Mouse (Mus musculus): ENCODE measurements around the gene Zc3h12c.

Zc3h12c gene

DNA sequence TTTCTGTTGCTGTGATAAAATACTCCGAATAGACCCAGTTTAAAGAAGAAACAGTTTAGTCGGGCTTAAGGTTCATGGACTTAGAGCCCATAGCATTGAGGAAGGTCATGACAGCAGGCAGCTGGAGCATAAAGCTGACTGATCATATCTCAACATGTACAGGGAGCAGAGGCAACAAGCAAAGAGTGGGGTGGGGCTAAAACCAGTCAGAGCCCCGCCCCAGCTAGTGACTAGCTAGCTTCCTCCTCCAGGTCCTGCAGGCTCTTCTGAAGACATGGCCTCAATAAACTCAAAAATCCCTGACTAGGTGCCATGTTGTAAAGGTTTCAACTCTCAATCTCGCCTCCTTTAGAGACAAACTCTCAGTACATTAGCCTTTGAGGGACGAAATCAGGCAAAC is 25.5 kb upstream of the Zc3h12c start:
- Histone ChIP-seq H3K9me3 (ENCODE audit: low read length) (no peaks in the 10 kb centered on the region), H3K4me3 (replicated peaks; ENCODE audit: low read length) (no peak overlapping the region), H3K4me1 (replicated peaks; ENCODE audit: low read depth, low read length) (no peaks in the 10 kb centered on the region), H3K27me3 (ENCODE audit: insufficient read depth, low read length) (0 out of 2 replicates have a peak, but pooled peaks cover 2% of the 10 kb centered on the region), H3K36me3 (ENCODE audit: insufficient read depth, low read length) (no peaks in the 10 kb centered on the region)
- TF ChIP-seq CTCF (conservative IDR thresholded peaks at IDR 0.05; ENCODE audit: low read length) (no peak), NANOG (IDR thresholded peaks at IDR 0.05; ENCODE audit: borderline replicate concordance, low read length) (no peak), POU5F1 (IDR thresholded peaks at IDR 0.05; ENCODE audit: borderline replicate concordance, low read length) (no peak)

GRCm38 (mm10) chr9:52190907-52191306 is 22.5 kb upstream of the Zc3h12c start:
- Histone ChIP-seq H3K9me3 (ENCODE audit: low read length) (no peaks in the 10 kb centered on the region), H3K4me1 (replicated peaks; ENCODE audit: low read depth, low read length) (no peaks in the 10 kb centered on the region), H3K36me3 (ENCODE audit: insufficient read depth, low read length) (no peaks in the 10 kb centered on the region), H3K4me3 (replicated peaks; ENCODE audit: low read length) (no peak overlapping the region), H3K27me3 (ENCODE audit: insufficient read depth, low read length) (0 out of 2 replicates have a peak, but pooled peaks cover under 1% of the 10 kb centered on the region)
- TF ChIP-seq CTCF (conservative IDR thresholded peaks at IDR 0.05; ENCODE audit: low read length), result no peak
- TF ChIP-seq POU5F1 (IDR thresholded peaks at IDR 0.05; ENCODE audit: borderline replicate concordance, low read length), result no peak
- no peak for TF ChIP-seq NANOG (IDR thresholded peaks at IDR 0.05; ENCODE audit: borderline replicate concordance, low read length)

DNA sequence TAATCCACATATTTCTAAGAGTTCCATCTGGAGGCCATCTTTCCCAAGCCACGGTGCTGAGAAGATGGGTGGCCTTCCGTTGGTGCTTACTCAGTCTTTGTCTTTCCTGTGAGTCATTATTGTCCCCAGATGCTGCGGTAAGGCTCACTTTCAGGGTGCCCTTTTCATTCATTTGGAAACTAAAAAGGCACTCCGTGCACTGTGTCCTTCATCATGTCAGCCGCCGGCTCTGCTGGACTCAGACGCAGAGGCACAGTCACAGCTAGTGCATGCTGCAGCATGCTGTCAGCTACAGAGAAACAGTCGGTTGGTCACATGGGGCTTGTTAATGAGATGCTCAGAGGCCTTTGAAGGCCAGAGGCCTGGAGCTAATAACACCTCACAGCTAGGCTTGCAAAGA is 19.7 kb upstream of the Zc3h12c start:
- TF ChIP-seq NANOG (IDR thresholded peaks at IDR 0.05; ENCODE audit: borderline replicate concordance, low read length) (no peak), POU5F1 (IDR thresholded peaks at IDR 0.05; ENCODE audit: borderline replicate concordance, low read length) (no peak), CTCF (conservative IDR thresholded peaks at IDR 0.05; ENCODE audit: low read length) (no peak)
- H3K9me3 ChIP-seq (ENCODE audit: low read length), result no peaks in the 10 kb centered on the region
- no peak overlapping the region for H3K4me3 ChIP-seq (replicated peaks; ENCODE audit: low read length)
- no peaks in the 10 kb centered on the region for H3K4me1 ChIP-seq (replicated peaks; ENCODE audit: low read depth, low read length)
- no peaks in the 10 kb centered on the region for H3K27me3 ChIP-seq (ENCODE audit: insufficient read depth, low read length)
- H3K36me3 ChIP-seq (ENCODE audit: insufficient read depth, low read length), result no peaks in the 10 kb centered on the region

DNA sequence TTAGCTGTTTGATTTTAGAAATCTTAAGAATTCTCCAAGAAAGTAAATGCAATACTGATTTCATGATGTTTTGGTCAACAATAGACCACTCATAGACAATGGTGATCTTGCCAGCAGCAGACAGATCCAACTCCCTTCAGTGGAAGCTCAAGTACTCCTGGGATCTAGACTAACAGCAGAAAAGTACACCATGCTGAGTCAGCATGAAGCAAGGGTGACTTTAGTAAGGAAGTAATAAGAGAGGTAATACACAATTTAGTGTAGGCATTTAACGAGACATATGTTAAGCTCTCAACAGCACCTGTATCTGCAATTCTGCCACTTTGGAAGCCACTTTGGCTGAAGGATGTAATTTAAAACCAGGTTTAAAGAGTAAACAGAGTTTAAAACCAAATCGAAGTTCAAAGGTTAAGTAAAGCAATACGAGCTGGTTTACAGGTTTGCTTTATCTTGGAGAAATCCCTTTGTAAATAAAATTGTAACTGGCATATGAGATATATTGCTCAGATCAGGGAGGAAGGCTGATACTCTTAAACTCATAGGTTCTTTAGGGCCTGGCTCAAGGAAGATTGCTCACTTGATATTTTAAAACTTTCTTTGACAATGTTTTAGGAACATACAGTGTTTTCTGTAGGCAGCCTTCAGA is 18.0 kb upstream of the Zc3h12c start:
- H3K36me3 ChIP-seq (ENCODE audit: insufficient read depth, low read length), result no peaks in the 10 kb centered on the region
- no peaks in the 10 kb centered on the region for H3K9me3 ChIP-seq (ENCODE audit: low read length)
- no peak overlapping the region for H3K4me3 ChIP-seq (replicated peaks; ENCODE audit: low read length)
- H3K27me3 ChIP-seq (ENCODE audit: insufficient read depth, low read length), result no peaks in the 10 kb centered on the region
- TF ChIP-seq CTCF (conservative IDR thresholded peaks at IDR 0.05; ENCODE audit: low read length), result no peak
- no peak for TF ChIP-seq POU5F1 (IDR thresholded peaks at IDR 0.05; ENCODE audit: borderline replicate concordance, low read length)
- no peaks in the 10 kb centered on the region for H3K4me1 ChIP-seq (replicated peaks; ENCODE audit: low read depth, low read length)

DNA sequence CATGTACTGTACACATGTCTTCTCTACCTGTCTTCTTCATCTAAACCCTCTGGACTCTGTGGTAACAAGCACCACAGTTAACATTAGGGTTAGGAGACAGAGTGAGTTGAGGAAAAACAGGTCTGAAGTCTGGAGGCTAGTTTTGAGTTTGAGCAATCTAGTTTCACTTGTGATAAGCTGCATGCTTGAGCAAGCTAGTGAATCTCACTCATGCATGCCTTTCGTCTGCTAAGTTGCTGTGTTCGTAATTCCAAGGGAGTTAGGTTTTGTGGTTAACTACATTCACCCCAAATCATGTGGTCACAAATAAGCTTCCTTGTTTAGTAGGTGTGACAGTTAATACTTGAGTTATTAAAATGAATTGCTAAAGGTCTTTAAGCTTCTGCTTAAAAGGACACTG is 13.0 kb upstream of the Zc3h12c start:
- Histone ChIP-seq H3K4me3 (replicated peaks; ENCODE audit: low read length) (no peak overlapping the region), H3K27me3 (ENCODE audit: insufficient read depth, low read length) (0 out of 2 replicates have a peak, but pooled peaks cover 3% of the 10 kb centered on the region)
- TF ChIP-seq POU5F1 (IDR thresholded peaks at IDR 0.05; ENCODE audit: borderline replicate concordance, low read length), result no peak
- TF ChIP-seq NANOG (IDR thresholded peaks at IDR 0.05; ENCODE audit: borderline replicate concordance, low read length), result no peak
- no peak for TF ChIP-seq CTCF (conservative IDR thresholded peaks at IDR 0.05; ENCODE audit: low read length)

DNA sequence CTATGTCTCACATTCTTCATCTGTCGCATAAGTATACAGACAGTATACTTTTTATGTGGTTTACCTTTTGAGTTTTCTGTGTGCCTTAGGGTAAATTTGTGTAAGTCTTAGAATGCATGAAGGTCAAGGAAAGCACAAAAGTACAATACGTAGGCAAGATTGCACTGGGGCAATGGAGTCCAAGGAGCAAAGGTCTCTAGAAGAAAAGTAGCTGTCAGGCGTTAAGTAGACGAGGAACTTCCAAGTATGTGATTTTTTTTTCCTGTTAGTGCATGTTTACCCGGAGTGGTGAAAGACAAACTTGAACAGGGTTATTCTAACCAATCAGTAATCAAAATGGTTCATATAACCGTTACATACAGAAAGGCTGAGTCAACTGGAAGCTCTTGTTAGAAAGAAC is 12.5 kb upstream of the Zc3h12c start:
- TF ChIP-seq CTCF (conservative IDR thresholded peaks at IDR 0.05; ENCODE audit: low read length), result no peak
- no peak for TF ChIP-seq NANOG (IDR thresholded peaks at IDR 0.05; ENCODE audit: borderline replicate concordance, low read length)
- TF ChIP-seq POU5F1 (IDR thresholded peaks at IDR 0.05; ENCODE audit: borderline replicate concordance, low read length), result no peak
- Histone ChIP-seq H3K4me3 (replicated peaks; ENCODE audit: low read length) (no peak overlapping the region), H3K36me3 (ENCODE audit: insufficient read depth, low read length) (no peaks in the 10 kb centered on the region), H3K9me3 (ENCODE audit: low read length) (no peaks in the 10 kb centered on the region), H3K4me1 (replicated peaks; ENCODE audit: low read depth, low read length) (no peaks in the 10 kb centered on the region), H3K27me3 (ENCODE audit: insufficient read depth, low read length) (0 out of 2 replicates have a peak, but pooled peaks cover 3% of the 10 kb centered on the region)

More for the DNA sequence above, 13.0 kb upstream of the Zc3h12c start:
- Histone ChIP-seq H3K36me3 (ENCODE audit: insufficient read depth, low read length) (no peaks in the 10 kb centered on the region), H3K9me3 (ENCODE audit: low read length) (no peaks in the 10 kb centered on the region), H3K4me1 (replicated peaks; ENCODE audit: low read depth, low read length) (no peaks in the 10 kb centered on the region)

- no peak overlapping the region for H3K4me3 ChIP-seq (replicated peaks; ENCODE audit: low read length)
- TF ChIP-seq NANOG (IDR thresholded peaks at IDR 0.05; ENCODE audit: borderline replicate concordance, low read length) (no peak), CTCF (conservative IDR thresholded peaks at IDR 0.05; ENCODE audit: low read length) (no peak), POU5F1 (IDR thresholded peaks at IDR 0.05; ENCODE audit: borderline replicate concordance, low read length) (no peak)
- peaks cover 21% of the 10 kb centered on the region for H3K27me3 ChIP-seq (ENCODE audit: insufficient read depth, low read length)
- H3K36me3 ChIP-seq (ENCODE audit: insufficient read depth, low read length), result no peaks in the 10 kb centered on the region
- no peaks in the 10 kb centered on the region; the same call in 1 of the 2 replicates for H3K4me1 ChIP-seq (replicated peaks; ENCODE audit: low read depth, low read length)
- H3K9me3 ChIP-seq (ENCODE audit: low read length), result no peaks in the 10 kb centered on the region
Observed at GRCm38 (mm10) chr9:52175257-52175859, 7.0 kb upstream of the Zc3h12c start.

DNA sequence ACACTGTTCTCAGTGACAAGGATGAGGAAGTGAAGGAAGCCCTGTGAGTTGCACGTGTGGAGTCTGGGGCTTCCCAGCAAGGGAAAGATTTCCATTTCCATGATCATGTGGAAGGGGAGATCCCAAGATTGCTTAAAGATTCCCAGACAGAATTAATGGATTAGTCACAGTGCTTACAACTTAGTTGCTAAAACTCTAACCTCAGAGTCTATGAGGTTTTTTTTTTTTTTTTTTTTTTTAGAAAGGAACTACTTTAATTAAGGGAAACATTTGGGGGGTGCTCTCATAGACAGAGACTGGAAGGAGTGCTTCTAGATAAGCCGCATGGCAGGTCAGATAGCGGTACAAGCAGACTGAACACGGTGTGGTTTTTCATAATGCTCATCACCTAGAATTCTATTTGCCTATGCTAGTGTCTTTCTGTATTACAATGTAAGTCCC is 6.3 kb upstream of the Zc3h12c start:
- H3K4me1 ChIP-seq (replicated peaks; ENCODE audit: low read depth, low read length), result no peaks in the 10 kb centered on the region; the same call in 1 of the 2 replicates
- H3K4me3 ChIP-seq (replicated peaks; ENCODE audit: low read length), result no peak overlapping the region
- no peaks in the 10 kb centered on the region for H3K36me3 ChIP-seq (ENCODE audit: insufficient read depth, low read length)
- H3K9me3 ChIP-seq (ENCODE audit: low read length), result no peaks in the 10 kb centered on the region
- H3K27me3 ChIP-seq (ENCODE audit: insufficient read depth, low read length), result peaks cover 27% of the 10 kb centered on the region
- TF ChIP-seq NANOG (IDR thresholded peaks at IDR 0.05; ENCODE audit: borderline replicate concordance, low read length) (no peak), POU5F1 (IDR thresholded peaks at IDR 0.05; ENCODE audit: borderline replicate concordance, low read length) (no peak), CTCF (conservative IDR thresholded peaks at IDR 0.05; ENCODE audit: low read length) (no peak)

All from E14TG2a.4 (cell line).